14 mouse cellular contexts compared by ENCODE assay signal in genomic region chr3:86809199-86809598, GRCm38 (mm10).
A peak's percentile ranks its signal among the peaks of the same experiment; 100 is the strongest.
DNase-seq lines count a peak whose midpoint lies in the region; ATAC-seq and TF ChIP-seq lines count a peak whose summit lies in the region.
"Had no signal": no experiment of that assay in that cellular context is flagged by ENCODE, and none has a peak within 500 bp of the region (broad histone marks: within the 10 kb centered on the region; RNA-seq: fewer than 3 reads in every experiment).

No protein-coding gene starts in this region.

- no peak for TF ChIP-seq CTCF in lung, embryonic 14.5 days (IDR thresholded peaks at IDR 0.05; ENCODE audit: low read depth)
- no peak for TF ChIP-seq CTCF in kidney, adult 2 months (conservative IDR thresholded peaks at IDR 0.05; ENCODE audit: insufficient read depth, insufficient read length, low read depth, low read length)

- 61% methylated on average over 9 of the region's 9 CpGs for WGBS in lung, embryonic 14.5 days
- WGBS in embryonic facial prominence, embryonic 10.5 days: 88% methylated on average over 9 of the region's 9 CpGs
- 90% methylated on average over 9 of the region's 9 CpGs for WGBS in limb, embryonic 10.5 days
- 82% methylated on average over 9 of the region's 9 CpGs for WGBS in kidney, adult 2 months

- no peak for TF ChIP-seq POLR2A in kidney, adult 2 months (IDR thresholded peaks at IDR 0.05; ENCODE audit: low read depth, low read length)

- no peak for DNase-seq in frontal cortex, postnatal 25 days (ENCODE audit: low spot score in 2 of 2)
- peak; percentile 41 for DNase-seq in lung, embryonic 14.5 days
- no peak for DNase-seq in lung, postnatal 10 days
- no peak for DNase-seq in embryonic facial prominence, embryonic 10.5 days (ENCODE audit: low spot score)
- DNase-seq in limb, embryonic 10.5 days (ENCODE audit: low spot score): no peak
- DNase-seq in kidney, adult 2 months: no peak
- DNase-seq in adrenal gland, postnatal 10 days: no peak
- DNase-seq: adrenal gland, postnatal 25 days; kidney, postnatal 25 days had no signal

- H3K27me3 ChIP-seq in lung, embryonic 14.5 days (ENCODE audit: insufficient read depth, low read length): no peaks in the 10 kb centered on the region
- H3K27me3 ChIP-seq in embryonic facial prominence, embryonic 10.5 days (replicated peaks; ENCODE audit: low read depth, poor library complexity, severe bottlenecking): no peaks in the 10 kb centered on the region
- H3K27me3 ChIP-seq in limb, embryonic 10.5 days (ENCODE audit: low read depth, poor library complexity, severe bottlenecking): no peaks in the 10 kb centered on the region
- H3K27me3 ChIP-seq in kidney, adult 2 months (replicated peaks; ENCODE audit: control insufficient read depth, insufficient read depth, low read length): no peaks in the 10 kb centered on the region
- H3K27me3 ChIP-seq: heart, embryonic 15.5 days had no signal

- no peak overlapping the region for H3K4me2 ChIP-seq in lung, embryonic 14.5 days
- H3K4me2 ChIP-seq: heart, embryonic 15.5 days had no signal

- H3K9me3 ChIP-seq in lung, embryonic 14.5 days (ENCODE audit: low read depth, low read length): no peaks in the 10 kb centered on the region
- no peaks in the 10 kb centered on the region for H3K9me3 ChIP-seq in embryonic facial prominence, embryonic 10.5 days
- H3K9me3 ChIP-seq in limb, embryonic 10.5 days (replicated peaks): no peaks in the 10 kb centered on the region
- H3K9me3 ChIP-seq: G1E; heart, embryonic 15.5 days had no signal

- H3K9ac ChIP-seq in lung, embryonic 14.5 days: no peak overlapping the region
- H3K9ac ChIP-seq: heart, embryonic 15.5 days had no signal

- ATAC-seq in frontal cortex, adult (ENCODE audit: low TSS enrichment): peak; percentile 71
- peak; percentile 15; the same call in 1 of the 2 replicates for ATAC-seq in lung, embryonic 14.5 days (ENCODE audit: insufficient read depth)
- ATAC-seq: inflammation-experienced regulatory T-cells, adult 6 months; midbrain, embryonic 16.5 days had no signal

- no peaks in the 10 kb centered on the region for H3K36me3 ChIP-seq in lung, embryonic 14.5 days (ENCODE audit: insufficient read depth)
- peaks cover 19% of the 10 kb centered on the region for H3K36me3 ChIP-seq in embryonic facial prominence, embryonic 10.5 days (replicated peaks)
- no peaks in the 10 kb centered on the region for H3K36me3 ChIP-seq in limb, embryonic 10.5 days
- H3K36me3 ChIP-seq in kidney, adult 2 months (ENCODE audit: control insufficient read depth, insufficient read depth, low read length): no peaks in the 10 kb centered on the region
- H3K36me3 ChIP-seq: G1E; heart, embryonic 15.5 days had no signal

- H3K4me3 ChIP-seq in lung, embryonic 14.5 days (ENCODE audit: low read depth, low read length): no peak overlapping the region
- no peak overlapping the region for H3K4me3 ChIP-seq in embryonic facial prominence, embryonic 10.5 days
- H3K4me3 ChIP-seq in limb, embryonic 10.5 days: no peak overlapping the region
- H3K4me3 ChIP-seq in kidney, adult 2 months (ENCODE audit: insufficient read depth, low read depth, low read length): no peak overlapping the region
- H3K4me3 ChIP-seq: heart, embryonic 15.5 days had no signal

- peak overlapping the region; percentile 55 for H3K27ac ChIP-seq in lung, embryonic 14.5 days (ENCODE audit: low read depth)
- peak overlapping the region; percentile 52 for H3K27ac ChIP-seq in embryonic facial prominence, embryonic 10.5 days (replicated peaks)
- peak overlapping the region; percentile 56 for H3K27ac ChIP-seq in limb, embryonic 10.5 days
- H3K27ac ChIP-seq in kidney, adult 2 months (ENCODE audit: insufficient read depth, low read depth, low read length): no peak overlapping the region
- H3K27ac ChIP-seq: heart, embryonic 15.5 days had no signal

- no peaks in the 10 kb centered on the region for H3K4me1 ChIP-seq in lung, embryonic 14.5 days (ENCODE audit: insufficient read depth)
- H3K4me1 ChIP-seq in embryonic facial prominence, embryonic 10.5 days: peaks cover 18% of the 10 kb centered on the region
- H3K4me1 ChIP-seq in limb, embryonic 10.5 days: peaks cover 19% of the 10 kb centered on the region; the same call in 1 of the 2 replicates
- no peaks in the 10 kb centered on the region for H3K4me1 ChIP-seq in kidney, adult 2 months (ENCODE audit: control insufficient read depth, insufficient read depth, low read length)
